Mouse (Mus musculus) left cerebral cortex, postnatal 36 days (tissue): Measurements from ENCODE around the gene Nit2. TPM values are rescaled to one million over a fixed set of nuclear protein-coding genes. Genes with fewer than 3 reads are reported as not detected.

Experiments used
- total RNA-seq, 2 experiments: library from RNA; stranded (reverse); gene quantifications; 2 replicates each; pipeline ENCODE4 v1.2.3; 2021

Nit2 gene
- total RNA-seq, 2 experiments from 2014 or later: 13.6 to 14.8 TPM

Other genes starting within 250 kb of the Nit2 start
- 1 to 10 TPM; 3.1 to 3.7 TPM for gene Lnp1, start 239.3 kb downstream of the Nit2 start, total RNA-seq
- under 1 TPM in 1 of 2 experiments, not detected in 1; 0.22 TPM for gene Tmem45a2, start 96.0 kb downstream of the Nit2 start, total RNA-seq
- gene Tomm70a, start 45.6 kb downstream of the Nit2 start, total RNA-seq: 10 to 100 TPM; 97.4 to 99.5 TPM
- 10 to 100 TPM; 43.5 to 52.4 TPM for gene Tbc1d23, start 64.2 kb upstream of the Nit2 start, total RNA-seq
- gene Tmem30c, start 125.5 kb upstream of the Nit2 start, total RNA-seq: under 1 TPM; 0.25 to 0.82 TPM
- gene Filip1l, start 185.8 kb upstream of the Nit2 start, total RNA-seq: 1 to 10 TPM; 3.0 to 4.0 TPM